Mouse (Mus musculus) heart, adult 18-20 months (tissue): ENCODE data around the gene Ankrd55. TPM values are rescaled to one million over a fixed set of nuclear protein-coding genes. Genes with fewer than 3 reads are reported as not detected.
"Not testable (repeated sequence)": the region's sequence is repeated elsewhere in the genome, so short reads cannot be mapped to it uniquely, and the experiment has no call there.

Experiments
- DNase-seq, 2 experiments: peaks; one replicate each; pipeline ENCODE4 v3.0.0; 2021 to 2022; ENCODE audit warnings: mixed read lengths in 1 of 2
- total RNA-seq, 2 experiments: library from RNA; stranded (reverse); gene quantifications; 2 replicates each; pipeline ENCODE4 v1.2.3; 2021

Ankrd55 gene
- total RNA-seq, 2 experiments from 2014 or later: 1.3 to 2.3 TPM

- no peak for DNase-seq
Measured at GRCm38 (mm10) chr13:112293092-112293491, 4.8 kb downstream of the Ankrd55 start.

- no peak for DNase-seq
Measured at GRCm38 (mm10) chr13:112294446-112294845, 6.2 kb downstream of the Ankrd55 start.

GRCm38 (mm10) chr13:112297781-112298180 is 9.5 kb downstream of the Ankrd55 start:
- DNase-seq: peak; percentile 16 to 39

- no peak for DNase-seq
Measured at GRCm38 (mm10) chr13:112303429-112303828, 15.2 kb downstream of the Ankrd55 start.

- DNase-seq: peak; percentile 74 to 80
Measured at GRCm38 (mm10) chr13:112308672-112309071, 20.4 kb downstream of the Ankrd55 start.

- not testable (repeated sequence) for DNase-seq
Measured at GRCm38 (mm10) chr13:112311611-112312010, 23.4 kb downstream of the Ankrd55 start.

DNA sequence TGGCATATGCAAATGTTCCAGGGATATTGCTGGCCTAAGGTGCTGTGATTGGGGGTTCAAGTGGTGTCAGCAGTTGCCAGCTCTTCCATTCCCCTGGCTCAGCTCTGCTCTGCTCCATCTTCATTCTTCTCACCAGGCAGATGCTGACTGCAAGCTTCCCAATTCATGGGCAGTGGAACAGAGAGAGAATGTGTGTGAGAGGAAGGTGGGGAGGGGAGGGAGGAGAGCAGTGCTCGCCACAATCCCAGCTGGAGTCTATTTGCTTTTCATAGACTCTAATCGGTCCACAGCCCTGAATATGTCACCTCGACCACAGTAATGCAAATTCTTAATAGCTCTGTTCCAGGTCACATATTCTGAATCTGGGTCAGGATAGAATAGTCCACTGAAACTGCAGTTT is 27.2 kb downstream of the Ankrd55 start:
- DNase-seq: no peak

GRCm38 (mm10) chr13:112316622-112317482 is 28.6 kb downstream of the Ankrd55 start:
- peak in 1 of 2 experiments; percentile 42 for DNase-seq

DNA sequence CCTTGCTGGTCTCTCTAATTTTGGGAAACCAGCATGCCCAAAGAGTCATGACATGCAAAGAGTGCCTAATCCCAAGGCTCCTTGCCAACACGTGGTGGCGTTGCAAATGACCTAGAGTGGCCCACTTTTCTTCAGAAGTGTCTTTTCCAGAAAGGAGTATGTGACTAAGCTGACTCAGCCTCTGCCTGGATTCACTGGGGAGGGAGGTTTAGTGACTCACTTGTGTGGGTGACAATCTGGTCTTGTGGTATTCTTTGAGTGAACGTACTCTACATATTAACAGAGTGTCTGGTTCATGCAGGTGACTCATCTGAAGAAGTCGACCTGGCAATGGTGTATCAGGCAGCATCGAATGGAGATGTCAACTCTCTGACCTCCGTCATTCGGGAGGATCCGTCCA is 29.9 kb downstream of the Ankrd55 start:
- DNase-seq: no peak

DNA sequence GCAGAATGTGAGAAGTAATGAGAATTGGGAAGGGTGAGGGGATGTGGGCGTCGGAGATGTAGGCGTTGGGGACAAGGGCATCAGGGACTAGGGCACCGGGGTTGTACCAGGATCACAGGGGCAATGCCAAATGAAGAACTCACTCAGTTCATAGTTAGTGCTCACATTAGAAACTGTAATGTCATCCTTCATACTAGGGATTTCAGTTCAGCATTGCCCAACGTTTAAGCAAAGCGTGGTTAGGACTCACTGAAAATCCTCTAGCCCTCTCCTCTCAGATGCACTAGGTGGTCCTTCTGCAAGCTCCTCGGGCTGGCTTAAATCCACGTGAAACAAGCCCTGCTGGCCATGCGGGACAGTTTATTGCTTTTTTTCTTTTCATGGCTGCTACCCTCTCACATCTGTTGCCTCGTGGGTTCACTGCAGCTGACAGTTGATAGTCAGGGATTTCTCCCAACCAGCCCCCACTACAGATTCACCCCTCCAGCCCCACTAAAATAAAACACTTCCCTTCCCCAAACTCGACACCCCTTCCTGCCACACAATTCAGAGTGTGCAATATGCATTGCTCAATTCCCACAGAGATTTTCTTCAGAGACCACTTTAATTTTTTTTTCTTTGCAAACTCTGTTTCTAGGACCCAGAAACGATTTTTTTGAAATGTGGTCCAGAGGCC is 35.5 kb downstream of the Ankrd55 start:
- DNase-seq: no peak

DNA sequence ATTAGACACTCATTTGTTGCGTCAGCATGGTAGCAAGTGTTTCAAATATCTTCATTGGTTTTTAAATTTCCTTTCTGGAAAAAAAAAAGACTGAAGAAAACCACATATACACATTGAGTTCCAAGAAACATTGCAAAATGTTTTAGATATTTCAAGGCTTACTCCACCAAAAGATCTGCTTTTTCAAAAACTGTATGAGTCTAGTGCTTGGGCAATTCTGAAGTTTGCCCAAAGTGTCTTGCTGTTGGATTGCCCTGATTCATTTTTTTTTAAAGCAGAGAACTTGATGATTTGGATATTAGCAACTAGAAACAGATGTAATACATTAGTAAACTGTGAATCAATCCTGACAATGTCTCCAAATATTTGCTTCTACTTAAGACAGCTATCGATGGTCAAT is 36.9 kb downstream of the Ankrd55 start:
- DNase-seq: no peak

DNA sequence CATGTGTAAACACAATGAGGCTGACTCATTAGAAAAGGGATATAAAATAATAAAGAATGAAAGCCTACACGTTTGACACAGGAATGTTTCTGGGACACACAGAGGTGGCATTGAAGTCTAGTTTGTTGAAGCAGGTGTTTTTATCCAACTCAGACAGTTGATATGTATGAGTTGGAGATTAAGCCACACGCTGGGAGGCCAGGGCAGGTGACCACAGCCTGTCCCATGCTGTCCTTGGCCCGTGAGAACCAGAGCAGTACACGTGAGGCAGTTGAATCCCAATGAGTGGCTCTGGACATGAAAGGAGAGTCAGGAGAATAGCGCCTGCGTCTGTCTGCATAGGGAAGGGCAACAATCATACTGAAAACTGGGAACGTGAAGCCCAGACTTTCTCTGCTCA is 38.2 kb downstream of the Ankrd55 start:
- no peak for DNase-seq

- DNase-seq: no peak
Measured at GRCm38 (mm10) chr13:112326977-112327376, 38.7 kb downstream of the Ankrd55 start.

- DNase-seq: peak; percentile 38 to 44
Measured at GRCm38 (mm10) chr13:112327511-112327910, 39.3 kb downstream of the Ankrd55 start.

- DNase-seq: no peak
Measured at GRCm38 (mm10) chr13:112330257-112330656, 42.0 kb downstream of the Ankrd55 start.

DNA sequence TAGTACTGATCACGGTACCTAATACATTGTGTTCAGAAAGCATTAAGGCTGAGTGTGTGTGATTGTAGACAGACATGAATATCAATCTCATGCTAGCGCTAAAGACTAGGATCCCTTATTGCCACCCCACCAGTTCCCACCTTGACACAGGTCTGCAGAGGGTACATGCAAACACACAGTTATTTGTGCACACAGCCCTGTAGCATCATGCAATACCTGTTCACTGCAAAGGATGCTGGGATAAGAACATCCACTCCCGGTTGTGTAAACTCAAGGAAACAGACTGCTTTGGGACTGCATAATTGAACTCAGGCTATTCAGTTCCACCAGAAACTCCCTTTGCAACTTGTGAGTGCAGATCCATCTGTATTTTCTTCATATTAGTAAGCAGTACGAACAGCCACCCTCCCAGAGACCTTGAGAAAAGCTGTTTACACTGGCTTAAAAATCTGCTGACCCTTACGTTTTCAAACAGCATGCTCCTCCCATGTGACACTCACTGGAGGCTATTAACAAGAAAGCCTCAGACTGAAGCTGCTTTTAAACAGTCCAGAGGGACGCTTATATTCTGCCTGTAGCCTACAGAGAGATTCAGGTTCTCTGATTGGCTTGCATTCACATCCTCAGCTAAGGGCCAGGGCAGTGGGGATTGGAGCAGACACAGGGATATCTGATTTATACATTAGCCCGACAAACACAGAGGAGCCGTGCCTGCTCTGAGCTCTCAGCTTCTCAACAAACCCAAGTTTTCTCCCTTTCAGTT is 42.8 kb downstream of the Ankrd55 start:
- peak; percentile 40 to 49 for DNase-seq

GRCm38 (mm10) chr13:112331682-112332061 is 43.4 kb downstream of the Ankrd55 start:
- DNase-seq: no peak

DNA sequence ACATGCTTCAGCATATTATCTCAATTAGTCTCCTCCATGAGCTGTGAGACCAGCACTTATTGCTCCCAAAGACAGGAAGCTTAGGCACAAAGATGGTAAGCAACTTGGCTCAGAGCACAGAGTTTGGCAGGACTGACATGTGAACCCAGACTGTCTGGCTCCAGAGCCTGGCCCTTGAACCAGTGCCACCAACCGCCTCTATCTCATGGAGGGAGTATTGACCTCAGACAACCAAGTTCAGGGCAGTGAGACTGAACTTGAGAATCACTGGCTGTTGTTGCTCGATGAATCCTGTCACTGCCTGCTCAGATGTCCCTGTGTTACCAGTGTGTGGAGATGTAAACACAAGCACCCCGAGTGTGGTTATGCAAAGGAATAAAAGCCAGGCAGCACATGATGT is 47.3 kb downstream of the Ankrd55 start:
- DNase-seq: peak; percentile 73 to 76

DNA sequence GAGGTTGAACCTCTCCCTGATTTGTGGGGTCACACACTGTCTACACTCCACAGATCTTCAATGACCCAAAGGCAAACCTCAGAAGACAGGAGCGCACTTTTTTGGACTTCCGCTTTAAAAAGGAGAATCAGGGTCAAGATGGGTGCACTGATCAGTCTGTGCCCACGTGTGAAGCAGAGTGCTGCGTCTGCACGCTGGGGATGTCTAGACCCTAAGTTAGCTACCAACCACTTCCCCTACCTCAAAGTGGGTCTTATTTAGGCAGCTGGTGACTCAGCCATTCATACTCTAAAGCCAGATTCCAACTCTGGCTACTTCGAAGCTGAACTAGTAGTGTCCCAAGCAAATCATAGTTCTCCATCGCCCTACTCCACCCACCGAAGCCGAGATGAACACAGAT is 48.9 kb downstream of the Ankrd55 start:
- no peak for DNase-seq

DNA sequence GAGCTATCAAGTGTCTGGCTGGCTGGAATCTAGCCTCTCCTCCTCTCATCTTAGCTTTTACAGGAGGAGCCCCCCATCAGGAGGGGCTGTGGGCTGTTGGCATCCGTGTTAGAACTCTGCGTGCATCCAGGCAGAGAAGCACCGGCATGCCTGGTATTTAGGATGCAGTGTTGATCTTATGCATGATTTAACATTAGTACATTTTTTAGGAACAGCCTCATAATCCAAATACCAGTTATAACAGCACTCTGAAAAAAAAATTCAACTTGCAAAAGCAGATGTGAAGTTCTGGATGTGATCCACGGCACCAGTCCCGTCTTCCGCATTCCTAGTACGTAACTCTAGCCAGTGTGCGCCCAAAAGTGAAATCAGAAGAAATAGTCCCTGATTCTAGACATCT is 52.0 kb downstream of the Ankrd55 start:
- DNase-seq: peak; percentile 50 to 77

- DNase-seq: no peak
Measured at GRCm38 (mm10) chr13:112340761-112341160, 52.5 kb downstream of the Ankrd55 start.

- no peak for DNase-seq
Measured at GRCm38 (mm10) chr13:112342971-112343627, 54.8 kb downstream of the Ankrd55 start.
